Mouse (Mus musculus): ENCODE results near the gene 2310007B03Rik.

GRCm38 (mm10) chr1:93160501-93161133, at the start of gene 2310007B03Rik:
- no peak for TF ChIP-seq CHD2 (IDR thresholded peaks at IDR 0.05; ENCODE audit: low read depth, low read length)
- no peak for TF ChIP-seq ZC3H11A (IDR thresholded peaks at IDR 0.05; ENCODE audit: borderline replicate concordance, low read depth, low read length)
- no peak for TF ChIP-seq ZNF384 (IDR thresholded peaks at IDR 0.05; ENCODE audit: low read depth, low read length)
- TF ChIP-seq HCFC1 (IDR thresholded peaks at IDR 0.05; ENCODE audit: borderline replicate concordance, insufficient read depth, low read length): no peak

Data from ES-E14 (cell line).